Mouse (Mus musculus) testis, adult 2 months (tissue): ENCODE data around the gene Syn2.

Experiments
- CTCF ChIP-seq: fragments of 200-500 bp; IDR thresholded peaks from 2 replicates; pipeline ENCODE4 v1.5.1; 2012; ENCODE audit warnings: low read depth, mild to moderate bottlenecking, inconsistent platforms, low read length, moderate library complexity; ENCODE audit not compliant: control insufficient read depth, insufficient read depth, insufficient replicate concordance
- POLR2A ChIP-seq: fragments of 200-500 bp; IDR thresholded peaks from 2 replicates; pipeline ENCODE4 v1.6.1; 2012; ENCODE audit warnings: low read depth, mild to moderate bottlenecking, inconsistent platforms, low read length, moderate library complexity; ENCODE audit not compliant: control insufficient read depth

DNA sequence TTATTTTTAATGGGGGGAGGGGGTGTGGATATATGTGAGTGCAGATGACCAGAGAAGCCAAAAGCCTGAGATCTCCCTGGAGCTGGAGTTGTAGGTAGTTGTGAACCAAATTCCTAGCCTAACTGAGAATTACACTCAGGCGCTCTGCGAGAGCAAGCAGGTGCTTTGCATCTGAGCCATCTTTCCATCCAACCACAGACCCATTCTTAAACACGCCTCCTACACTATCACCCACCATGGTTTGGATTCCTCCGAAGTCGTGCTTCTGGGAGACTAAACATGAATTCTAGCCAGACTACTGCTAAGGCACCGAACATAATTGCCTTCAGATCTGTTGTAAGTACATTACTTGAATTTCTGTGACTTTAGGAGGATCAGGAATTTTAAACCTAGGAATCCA is 151.7 kb downstream of the Syn2 start:
- no peak for TF ChIP-seq CTCF
- TF ChIP-seq POLR2A, result no peak
